Comparison of ENCODE assay signal across 9 mouse cellular contexts in the genomic region with DNA sequence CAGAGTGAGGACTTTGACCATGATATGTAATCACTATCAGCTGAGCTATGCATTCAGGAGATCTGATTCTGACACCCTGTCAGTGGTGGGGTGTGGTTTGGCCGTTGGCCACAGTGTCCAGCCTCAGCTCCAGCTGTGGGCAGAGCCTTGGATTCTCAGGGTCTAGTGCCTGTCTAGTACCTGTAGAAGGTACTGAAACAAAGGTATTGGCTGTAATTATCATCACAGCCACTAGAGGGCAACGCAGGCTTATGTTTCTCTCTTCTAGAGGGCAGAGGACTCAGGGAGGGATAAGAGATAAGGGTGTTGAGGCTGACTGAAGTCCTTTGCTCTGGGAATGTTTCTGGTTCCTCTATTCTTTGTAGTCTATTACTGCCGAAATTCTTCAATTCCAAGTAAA. TPM values are rescaled to one million over a fixed set of nuclear protein-coding genes. Genes with fewer than 3 reads are reported as not detected.
A peak's percentile ranks its signal among the peaks of the same experiment; 100 is the strongest.
DNase-seq lines count a peak whose midpoint lies in the region; ATAC-seq and TF ChIP-seq lines count a peak whose summit lies in the region.
"Had no signal": no experiment of that assay in that cellular context is flagged by ENCODE, and none has a peak within 500 bp of the region (broad histone marks: within the 10 kb centered on the region; RNA-seq: fewer than 3 reads in every experiment).

No protein-coding gene starts in this region.

- no peaks in the 10 kb centered on the region for H3K36me3 ChIP-seq in thymus, adult 2 months (ENCODE audit: control insufficient read depth, insufficient read depth, low read length)
- H3K36me3 ChIP-seq in forebrain, embryonic 14.5 days (ENCODE audit: control insufficient read depth, insufficient read depth, low read length) = no peaks in the 10 kb centered on the region
- H3K36me3 ChIP-seq in intestine, embryonic 15.5 days = no peaks in the 10 kb centered on the region
- no peaks in the 10 kb centered on the region for H3K36me3 ChIP-seq in limb, embryonic 10.5 days
- no peaks in the 10 kb centered on the region for H3K36me3 ChIP-seq in neural tube, embryonic 11.5 days (ENCODE audit: control insufficient read depth, insufficient read depth, low read length)

- no peak overlapping the region for H3K27ac ChIP-seq in thymus, adult 2 months (ENCODE audit: control insufficient read depth, insufficient read depth, low read length)
- no peak overlapping the region for H3K27ac ChIP-seq in forebrain, embryonic 14.5 days (ENCODE audit: low read depth, low read length)
- H3K27ac ChIP-seq in intestine, embryonic 15.5 days = no peak overlapping the region
- H3K27ac ChIP-seq in limb, embryonic 10.5 days = no peak overlapping the region
- no peak overlapping the region for H3K27ac ChIP-seq in neural tube, embryonic 11.5 days (ENCODE audit: low read depth, low read length)

- no peaks in the 10 kb centered on the region for H3K27me3 ChIP-seq in thymus, adult 2 months (ENCODE audit: control insufficient read depth, insufficient read depth, low read length)
- H3K27me3 ChIP-seq in forebrain, embryonic 14.5 days (replicated peaks; ENCODE audit: control insufficient read depth, insufficient read depth, low read length) = no peaks in the 10 kb centered on the region; the same call in 1 of the 2 replicates
- H3K27me3 ChIP-seq in intestine, embryonic 15.5 days (replicated peaks) = peaks cover 11% of the 10 kb centered on the region
- peaks cover 29% of the 10 kb centered on the region for H3K27me3 ChIP-seq in limb, embryonic 10.5 days (ENCODE audit: low read depth, poor library complexity, severe bottlenecking)
- H3K27me3 ChIP-seq in neural tube, embryonic 11.5 days (ENCODE audit: control insufficient read depth, insufficient read depth, low read length) = no peaks in the 10 kb centered on the region

- DNase-seq in thymus, adult 2 months = peak; percentile 51
- DNase-seq in thymus, adult 18-20 months = no peak
- DNase-seq in forebrain, embryonic 14.5 days (ENCODE audit: low spot score) = peak; percentile 90
- peak; percentile 69 for DNase-seq in limb, embryonic 10.5 days (ENCODE audit: low spot score)
- DNase-seq in neural tube, embryonic 11.5 days (ENCODE audit: low spot score) = peak; percentile 68

- WGBS in thymus, adult 2 months = 3% methylated on average over 3 of the region's 3 CpGs
- WGBS in forebrain, embryonic 14.5 days = 5% methylated on average over 3 of the region's 3 CpGs
- 7% methylated on average over 3 of the region's 3 CpGs for WGBS in intestine, embryonic 15.5 days
- WGBS in limb, embryonic 10.5 days = 5% methylated on average over 3 of the region's 3 CpGs
- WGBS in neural tube, embryonic 11.5 days = 16% methylated on average over 3 of the region's 3 CpGs

- no peak overlapping the region for H3K4me3 ChIP-seq in thymus, adult 2 months (ENCODE audit: control insufficient read depth, insufficient read depth, low read length)
- no peak overlapping the region for H3K4me3 ChIP-seq in forebrain, embryonic 14.5 days (ENCODE audit: low read depth, low read length)
- H3K4me3 ChIP-seq in intestine, embryonic 15.5 days (replicated peaks) = no peak overlapping the region
- H3K4me3 ChIP-seq in limb, embryonic 10.5 days = no peak overlapping the region
- no peak overlapping the region for H3K4me3 ChIP-seq in neural tube, embryonic 11.5 days (ENCODE audit: low read depth, low read length)
- H3K4me3 ChIP-seq: myocyte had no signal

- peak; percentile 51; the same call in 1 of the 2 replicates for ATAC-seq in cerebellum, adult (ENCODE audit: insufficient number of reproducible peaks, low FRiP score, low TSS enrichment)
- ATAC-seq in forebrain, embryonic 14.5 days = peak; percentile 76
- peak; percentile 79 for ATAC-seq in intestine, embryonic 15.5 days
- no peak for ATAC-seq in neural tube, embryonic 11.5 days (ENCODE audit: insufficient read depth, low FRiP score, low TSS enrichment)
- ATAC-seq in inflammation-experienced regulatory T-cells, adult 6 months = no peak

- H3K9ac ChIP-seq in forebrain, embryonic 14.5 days (ENCODE audit: low read length) = no peak overlapping the region
- no peak overlapping the region for H3K9ac ChIP-seq in intestine, embryonic 15.5 days
- H3K9ac ChIP-seq in neural tube, embryonic 11.5 days (ENCODE audit: low read length) = no peak overlapping the region

- no peak for TF ChIP-seq POLR2A in thymus, adult 2 months (IDR thresholded peaks at IDR 0.05; ENCODE audit: control insufficient read depth, extremely low read depth, insufficient read depth, low read length, poor library complexity)

- H3K9me3 ChIP-seq in forebrain, embryonic 14.5 days (replicated peaks; ENCODE audit: control insufficient read depth, low read length) = no peaks in the 10 kb centered on the region
- H3K9me3 ChIP-seq in intestine, embryonic 15.5 days = no peaks in the 10 kb centered on the region
- H3K9me3 ChIP-seq in limb, embryonic 10.5 days (replicated peaks) = no peaks in the 10 kb centered on the region
- H3K9me3 ChIP-seq in neural tube, embryonic 11.5 days (ENCODE audit: control insufficient read depth, low read length) = no peaks in the 10 kb centered on the region

- H3K4me1 ChIP-seq in thymus, adult 2 months (replicated peaks; ENCODE audit: control insufficient read depth, insufficient read depth, low read length) = no peaks in the 10 kb centered on the region
- H3K4me1 ChIP-seq in forebrain, embryonic 14.5 days (ENCODE audit: control insufficient read depth, insufficient read depth, low read length) = peaks cover 8% of the 10 kb centered on the region; the same call in 1 of the 2 replicates
- H3K4me1 ChIP-seq in intestine, embryonic 15.5 days (replicated peaks) = peaks cover 8% of the 10 kb centered on the region; the same call in 1 of the 2 replicates
- H3K4me1 ChIP-seq in limb, embryonic 10.5 days = peaks cover 49% of the 10 kb centered on the region
- H3K4me1 ChIP-seq in neural tube, embryonic 11.5 days (ENCODE audit: control insufficient read depth, insufficient read depth, low read length) = peaks cover 4% of the 10 kb centered on the region

- no peak overlapping the region for H3K4me2 ChIP-seq in forebrain, embryonic 14.5 days (ENCODE audit: low read length)
- H3K4me2 ChIP-seq in intestine, embryonic 15.5 days (replicated peaks) = no peak overlapping the region
- H3K4me2 ChIP-seq in neural tube, embryonic 11.5 days (ENCODE audit: low read depth) = no peak overlapping the region

- TF ChIP-seq CTCF in thymus, adult 2 months (IDR thresholded peaks at IDR 0.05; ENCODE audit: borderline replicate concordance, control insufficient read depth, extremely low read depth, insufficient read depth, low read length, poor library complexity) = 0 out of 2 replicates have a peak, but pooled peaks have one; percentile 33

RNA-seq across cellular contexts. Expression of gene 4931429L15Rik, which starts 34.2 kb away (rescaled TPM):
- 0.07 TPM in 1 of 2 replicates, not detected in the other for polyA plus RNA-seq in thymus, adult 2 months (2012; rRNA removed)
- not detected in 2 replicates for polyA plus RNA-seq in forebrain, embryonic 14.5 days (2014; fragmentation: Nextera tagmentation; extraction: Ambion mirVana)
- polyA plus RNA-seq in intestine, embryonic 15.5 days (2015; fragmentation: Nextera tagmentation; extraction: Ambion mirVana) = not detected in 2 replicates
- not detected in 2 replicates for polyA plus RNA-seq in limb, embryonic 10.5 days (2016; fragmentation: Nextera tagmentation; extraction: Ambion mirVana)
- polyA plus RNA-seq in neural tube, embryonic 11.5 days (2014; fragmentation: Nextera tagmentation; extraction: Ambion mirVana) = not detected in 2 replicates
- polyA plus RNA-seq in inflammation-experienced regulatory T-cells, adult 6 months (2017; shearing (Covaris generic)) = not detected
- polyA plus RNA-seq: myocyte had no signal

Comparison
In these comparisons a context has a peak if more than half of its experiments do, and no peak if none do; other contexts are left out.
1. DNase-seq: peak in thymus, adult 2 months (single experiment), forebrain, embryonic 14.5 days (single experiment), limb, embryonic 10.5 days (single experiment) and neural tube, embryonic 11.5 days (single experiment); none in thymus, adult 18-20 months (0 of 2).
2. ATAC-seq: peak in cerebellum, adult (single experiment), forebrain, embryonic 14.5 days (single experiment) and intestine, embryonic 15.5 days (single experiment); none in neural tube, embryonic 11.5 days (single experiment) and inflammation-experienced regulatory T-cells, adult 6 months (single experiment).